Mouse (Mus musculus) CD4-positive, CD25-positive, alpha-beta regulatory T cell, adult 9 weeks (primary cell): ENCODE measurements around the gene Olfr694. TPM values are rescaled to one million over a fixed set of nuclear protein-coding genes. Genes with fewer than 3 reads are reported as not detected.

Experiments used
- polyA plus RNA-seq: library from polyadenylated mRNA; unstranded; fragments of 100-300 nt; shearing (Covaris generic); gene quantifications from one replicate; pipeline ENCODE4 v1.2.1, GENCODE M21; 2017

Olfr694 gene
- not detected for polyA plus RNA-seq

GRCm38 (mm10) chr7:106691714-106692113 is at the start of gene Olfr694:
TSS of gene Olfr694 (minus strand) at chr7:106691814.

GRCm38 (mm10) chr7:106716296-106716695 is 24.7 kb upstream of the Olfr694 start, which contains the start of gene Olfr695:
TSS of gene Olfr695 (minus strand) at chr7:106716396.

DNA sequence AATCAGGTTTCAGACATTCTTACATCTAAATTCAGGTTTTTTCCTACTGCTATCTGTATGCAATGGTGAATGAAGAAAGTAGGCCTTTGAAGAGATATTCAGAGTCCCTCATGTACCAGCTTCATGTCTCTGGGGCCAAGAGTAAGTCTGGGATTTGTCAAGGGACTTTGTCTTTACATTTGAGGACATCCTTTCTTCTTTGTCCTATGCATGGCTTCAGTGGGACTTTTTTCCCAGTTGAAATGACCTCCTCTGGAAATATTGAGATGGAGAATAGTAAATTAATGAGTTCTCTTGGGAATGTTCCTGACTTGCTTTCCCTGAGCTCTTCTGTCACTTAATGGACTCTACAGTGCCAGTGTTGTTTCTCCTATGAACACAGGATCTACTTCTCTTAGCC is 11.1 kb downstream of the Olfr694 start, which contains the start of gene Olfr693:
Gene Olfr693 (minus strand): TSS at position 101 of the 400 bp plus-strand sequence.

Other genes with a start within 250 kb of the Olfr694 start
- gene Olfr693, start 11.2 kb downstream of the Olfr694 start, polyA plus RNA-seq = not detected
- gene Olfr695, start 24.6 kb upstream of the Olfr694 start, polyA plus RNA-seq = not detected
- gene Olfr697, start 50.6 kb upstream of the Olfr694 start, polyA plus RNA-seq = not detected
- gene Olfr698, start 63.6 kb upstream of the Olfr694 start, polyA plus RNA-seq = not detected
- gene Olfr699, start 101.4 kb upstream of the Olfr694 start, polyA plus RNA-seq = not detected
- gene Olfr700, start 117.0 kb upstream of the Olfr694 start, polyA plus RNA-seq = not detected
- gene Olfr701, start 122.3 kb upstream of the Olfr694 start, polyA plus RNA-seq = not detected
- gene Olfr702, start 142.1 kb upstream of the Olfr694 start, polyA plus RNA-seq = not detected
- not detected for gene Olfr703, start 151.5 kb upstream of the Olfr694 start, polyA plus RNA-seq
- gene Olfr704, start 171.4 kb upstream of the Olfr694 start, polyA plus RNA-seq = not detected
- not detected for gene Olfr705, start 185.1 kb upstream of the Olfr694 start, polyA plus RNA-seq
- gene Olfr706, start 196.3 kb upstream of the Olfr694 start, polyA plus RNA-seq = not detected
- not detected for gene Olfr707, start 209.4 kb upstream of the Olfr694 start, polyA plus RNA-seq
- not detected for gene Olfr1532-ps1, start 216.2 kb upstream of the Olfr694 start, polyA plus RNA-seq
- gene Olfr709-ps1, start 240.4 kb upstream of the Olfr694 start, polyA plus RNA-seq = not detected